Mouse (Mus musculus) forebrain, embryonic 15.5 days (tissue): ENCODE results near the gene Ubac2. TPM values are rescaled to one million over a fixed set of nuclear protein-coding genes. Genes with fewer than 3 reads are reported as not detected.
"Not testable (repeated sequence)": the region's sequence is repeated elsewhere in the genome, so short reads cannot be mapped to it uniquely, and the experiment has no call there.

Experiments
- ATAC-seq: fragments of 200-750 bp; cut with Nextera tagmentation; replicated peaks from 2 replicates; pipeline ENCODE4 v1.8.0; 2017; ENCODE audit warnings: mild to moderate bottlenecking, moderate TSS enrichment, moderate library complexity
- H3K27ac ChIP-seq: fragments of 300-500 bp; sonication (generic); replicated peaks from 2 replicates; pipeline ENCODE4 v1.5.1; 2015; ENCODE audit warnings: mild to moderate bottlenecking, inconsistent platforms
- H3K27me3 ChIP-seq: fragments of 300-500 bp; sonication (generic); 2 replicates; pipeline ENCODE4 v1.6.1; 2015; ENCODE audit warnings: inconsistent platforms
- H3K36me3 ChIP-seq: fragments of 300-500 bp; sonication (generic); 2 replicates; pipeline ENCODE4 v1.6.1; 2015; ENCODE audit warnings: mild to moderate bottlenecking, inconsistent platforms
- H3K4me1 ChIP-seq: fragments of 300-500 bp; sonication (generic); 2 replicates; pipeline ENCODE4 v1.6.1; 2015; ENCODE audit warnings: inconsistent platforms
- H3K4me2 ChIP-seq: fragments of 300-500 bp; sonication (generic); replicated peaks from 2 replicates; pipeline ENCODE4 v1.6.1; 2015; ENCODE audit warnings: mild to moderate bottlenecking, inconsistent platforms
- H3K4me3 ChIP-seq: fragments of 300-500 bp; sonication (generic); 2 replicates; pipeline ENCODE4 v1.5.1; 2015; ENCODE audit warnings: mild to moderate bottlenecking, inconsistent platforms
- H3K9ac ChIP-seq: fragments of 300-500 bp; sonication (generic); replicated peaks from 2 replicates; pipeline ENCODE4 v1.6.1; 2015; ENCODE audit warnings: mild to moderate bottlenecking, inconsistent platforms
- H3K9me3 ChIP-seq: fragments of 300-500 bp; sonication (generic); 2 replicates; pipeline ENCODE4 v1.6.1; 2016; ENCODE audit warnings: inconsistent platforms
- WGBS: fragments of 180-500 bp; shearing (Covaris S2); methylation state at CpG from one replicate; pipeline ENCODE4 v1.1.7; 2015; ENCODE audit warnings: mixed read lengths; 5-methylcytosine and 5-hydroxymethylcytosine counted together
- polyA plus RNA-seq: library from polyadenylated mRNA; unstranded; fragments of >200 nt; fragmentation: Nextera tagmentation; extraction: Ambion mirVana; gene quantifications from 2 replicates; pipeline ENCODE4 v1.2.1, GENCODE M21; 2015

Ubac2 gene
- polyA plus RNA-seq, 1 experiment from 2014 or later = 51.8 TPM

- no peaks in the 10 kb centered on the region for H3K27me3 ChIP-seq
- no peak overlapping the region for H3K4me3 ChIP-seq
- ATAC-seq = no peak
- WGBS = 81% methylated on average over 2 of the region's 2 CpGs
- H3K4me1 ChIP-seq = peaks cover 6% of the 10 kb centered on the region
- no peak overlapping the region for H3K4me2 ChIP-seq
- no peak overlapping the region for H3K27ac ChIP-seq
- H3K36me3 ChIP-seq = no peaks in the 10 kb centered on the region
- no peaks in the 10 kb centered on the region for H3K9me3 ChIP-seq
- no peak overlapping the region for H3K9ac ChIP-seq
These were observed 5.2 kb upstream of the Ubac2 start for GRCm38 (mm10) chr14:121873172-121873571.

- H3K4me2 ChIP-seq = no peak overlapping the region
- no peaks in the 10 kb centered on the region for H3K36me3 ChIP-seq
- H3K9ac ChIP-seq = no peak overlapping the region
- H3K4me1 ChIP-seq = peaks cover 6% of the 10 kb centered on the region
- H3K9me3 ChIP-seq = no peaks in the 10 kb centered on the region
- ATAC-seq = no peak
- no peak overlapping the region for H3K27ac ChIP-seq
- H3K27me3 ChIP-seq = no peaks in the 10 kb centered on the region
- whole genome bisulfite sequencing = 89% methylated on average over 4 of the region's 4 CpGs
- no peak overlapping the region for H3K4me3 ChIP-seq
These were observed 4.8 kb upstream of the Ubac2 start for GRCm38 (mm10) chr14:121873646-121874045.

- H3K4me1 ChIP-seq = peaks cover 20% of the 10 kb centered on the region
- H3K27ac ChIP-seq, H3K4me2 ChIP-seq, H3K9ac ChIP-seq, ATAC-seq, H3K36me3 ChIP-seq, H3K27me3 ChIP-seq, H3K9me3 ChIP-seq, H3K4me3 ChIP-seq: not testable (repeated sequence)
- 62% methylated on average over 2 of the region's 2 CpGs for WGBS
These were observed 2.2 kb upstream of the Ubac2 start for GRCm38 (mm10) chr14:121876190-121876589.

GRCm38 (mm10) chr14:121876860-121877259, 1.6 kb upstream of the Ubac2 start:
- H3K4me1 ChIP-seq = peaks cover 20% of the 10 kb centered on the region
- no peaks in the 10 kb centered on the region for H3K9me3 ChIP-seq
- H3K4me3 ChIP-seq = no peak overlapping the region
- WGBS = 88% methylated on average over 2 of the region's 2 CpGs
- H3K27ac ChIP-seq = no peak overlapping the region
- no peak overlapping the region for H3K9ac ChIP-seq
- ATAC-seq = no peak
- H3K36me3 ChIP-seq = no peaks in the 10 kb centered on the region
- H3K27me3 ChIP-seq = no peaks in the 10 kb centered on the region
- H3K4me2 ChIP-seq = no peak overlapping the region

GRCm38 (mm10) chr14:121877640-121878039, 780 bp upstream of the Ubac2 start:
- peak overlapping the region; percentile 95 for H3K4me3 ChIP-seq
- peak overlapping the region; percentile 60 for H3K4me2 ChIP-seq
- H3K27me3 ChIP-seq = no peaks in the 10 kb centered on the region
- peak overlapping the region; percentile 93 for H3K9ac ChIP-seq
- WGBS = 34% methylated on average over 8 of the region's 8 CpGs
- peak overlapping the region; percentile 87; the same call in 1 of the 2 replicates for H3K27ac ChIP-seq
- peaks cover 20% of the 10 kb centered on the region for H3K4me1 ChIP-seq
- ATAC-seq = no peak
- H3K36me3 ChIP-seq = no peaks in the 10 kb centered on the region
- H3K9me3 ChIP-seq = no peaks in the 10 kb centered on the region

- ATAC-seq = no peak
- H3K4me3 ChIP-seq = peak overlapping the region; percentile 95
- no peaks in the 10 kb centered on the region for H3K36me3 ChIP-seq
- peak overlapping the region; percentile 97 for H3K4me2 ChIP-seq
- peaks cover 20% of the 10 kb centered on the region for H3K4me1 ChIP-seq
- no peaks in the 10 kb centered on the region for H3K9me3 ChIP-seq
- no peaks in the 10 kb centered on the region for H3K27me3 ChIP-seq
- H3K27ac ChIP-seq = peak overlapping the region; percentile 87
- peak overlapping the region; percentile 93 for H3K9ac ChIP-seq
- under 1% methylated on average over 27 of the region's 27 CpGs for WGBS
These were observed 413 bp downstream of the Ubac2 start for GRCm38 (mm10) chr14:121878859-121879206.

- Histone ChIP-seq H3K4me3 (peak overlapping the region; percentile 95), H3K27me3 (no peaks in the 10 kb centered on the region), H3K9me3 (no peaks in the 10 kb centered on the region), H3K9ac (peak overlapping the region; percentile 93), H3K27ac (0 out of 2 replicates have a peak overlapping the region, but pooled peaks have one; percentile 87), H3K4me1 (peaks cover 20% of the 10 kb centered on the region), H3K4me2 (peak overlapping the region; percentile 97), H3K36me3 (no peaks in the 10 kb centered on the region)
- ATAC-seq = no peak
- WGBS = 19% methylated on average over 16 of the region's 16 CpGs
These were observed 933 bp downstream of the Ubac2 start for GRCm38 (mm10) chr14:121879266-121879840.

- Histone ChIP-seq H3K4me2 (no peak overlapping the region), H3K27me3 (no peaks in the 10 kb centered on the region), H3K27ac (no peak overlapping the region), H3K4me3 (no peak overlapping the region), H3K4me1 (peaks cover 20% of the 10 kb centered on the region), H3K36me3 (no peaks in the 10 kb centered on the region), H3K9me3 (no peaks in the 10 kb centered on the region), H3K9ac (no peak overlapping the region)
- ATAC-seq = no peak
- WGBS = 90% methylated on average over 7 of the region's 7 CpGs
These were observed 2.8 kb downstream of the Ubac2 start for GRCm38 (mm10) chr14:121881211-121881610.

- no peak overlapping the region for H3K27ac ChIP-seq
- WGBS = 75% methylated on average over 6 of the region's 6 CpGs
- ATAC-seq = no peak
- H3K4me1 ChIP-seq = peaks cover 10% of the 10 kb centered on the region
- H3K4me3 ChIP-seq = no peak overlapping the region
- no peaks in the 10 kb centered on the region for H3K9me3 ChIP-seq
- H3K36me3 ChIP-seq = no peaks in the 10 kb centered on the region
- H3K27me3 ChIP-seq = no peaks in the 10 kb centered on the region
- no peak overlapping the region for H3K9ac ChIP-seq
- no peak overlapping the region for H3K4me2 ChIP-seq
These were observed 5.9 kb downstream of the Ubac2 start for GRCm38 (mm10) chr14:121884150-121884797.

GRCm38 (mm10) chr14:121893747-121894146, 15.3 kb downstream of the Ubac2 start:
- WGBS = 92% methylated on average over 6 of the region's 6 CpGs
- Histone ChIP-seq H3K27me3 (no peaks in the 10 kb centered on the region), H3K4me2 (no peak overlapping the region), H3K4me1 (no peaks in the 10 kb centered on the region), H3K36me3 (no peaks in the 10 kb centered on the region), H3K9ac (no peak overlapping the region), H3K4me3 (no peak overlapping the region), H3K27ac (no peak overlapping the region), H3K9me3 (no peaks in the 10 kb centered on the region)
- ATAC-seq = no peak

- Histone ChIP-seq H3K9ac (no peak overlapping the region), H3K36me3 (no peaks in the 10 kb centered on the region), H3K4me2 (no peak overlapping the region), H3K4me1 (no peaks in the 10 kb centered on the region), H3K27ac (no peak overlapping the region), H3K9me3 (no peaks in the 10 kb centered on the region), H3K27me3 (no peaks in the 10 kb centered on the region), H3K4me3 (no peak overlapping the region)
- WGBS = 88% methylated on average over 5 of the region's 5 CpGs
- no peak for ATAC-seq
These were observed 16.2 kb downstream of the Ubac2 start for GRCm38 (mm10) chr14:121894511-121895135.

GRCm38 (mm10) chr14:121895316-121895715, 16.9 kb downstream of the Ubac2 start:
- Histone ChIP-seq H3K36me3 (no peaks in the 10 kb centered on the region), H3K27ac (no peak overlapping the region), H3K27me3 (no peaks in the 10 kb centered on the region), H3K9ac (no peak overlapping the region), H3K4me2 (no peak overlapping the region), H3K4me1 (no peaks in the 10 kb centered on the region), H3K4me3 (no peak overlapping the region), H3K9me3 (no peaks in the 10 kb centered on the region)
- no peak for ATAC-seq
- WGBS = 91% methylated on average over 4 of the region's 4 CpGs
